Mouse (Mus musculus): ENCODE data around the gene Nalcn. TPM values are rescaled to one million over a fixed set of nuclear protein-coding genes. Genes with fewer than 3 reads are reported as not detected.
A peak's percentile ranks its signal among the peaks of the same experiment; 100 is the strongest.

The Nalcn gene
- total RNA-seq, 2 experiments from 2014 or later, result 70.8 to 71.5 TPM

- no peak for DNase-seq (ENCODE audit: low spot score in 2 of 2)
- intact Hi-C loops (cut with DNase I), result loop anchor here (2.0 to 5.0 kb wide), 3 partner anchors 203 to 1018 kb away; no protein-coding TSS in a partner anchor
Observed at GRCm38 (mm10) chr14:123240738-123241137, 386.2 kb downstream of the Nalcn start.

- peak; percentile 21 to 77 for DNase-seq (ENCODE audit: low spot score in 2 of 2)
- intact Hi-C loops (cut with DNase I), result loop anchor here (2.0 to 5.0 kb wide), 3 partner anchors 203 to 1018 kb away; no protein-coding TSS in a partner anchor
Observed at GRCm38 (mm10) chr14:123239945-123240344, 387.0 kb downstream of the Nalcn start.

- no peak for DNase-seq (ENCODE audit: low spot score in 2 of 2)
- intact Hi-C loops (cut with DNase I), result no loop called here
Observed at GRCm38 (mm10) chr14:123237002-123237401, 389.9 kb downstream of the Nalcn start.

- intact Hi-C loops (cut with DNase I), result loop anchor here (1.0 kb wide), 1 partner anchor 94 kb away; no protein-coding TSS in a partner anchor
- peak in 1 of 2 experiments; percentile 67 for DNase-seq (ENCODE audit: low spot score in 2 of 2)
Observed at GRCm38 (mm10) chr14:123232630-123233206, 394.2 kb downstream of the Nalcn start.

Other genes starting within 250 kb of the Nalcn start
- gene Itgbl1, start 32.8 kb upstream of the Nalcn start, total RNA-seq (2021), result 1 to 10 TPM; 1.5 to 2.0 TPM